Mouse (Mus musculus) thymus, adult 2 months (tissue): ENCODE data around the gene Mapre3.

Source experiments
- CTCF ChIP-seq: fragments of 200-500 bp; IDR thresholded peaks from 2 replicates; pipeline ENCODE4 v1.5.1; 2012; ENCODE audit warnings: mild to moderate bottlenecking, control low read depth, low read length, moderate library complexity, borderline replicate concordance; ENCODE audit not compliant: control insufficient read depth, poor library complexity, insufficient read depth; ENCODE audit errors: extremely low read depth
- POLR2A ChIP-seq: fragments of 200-500 bp; IDR thresholded peaks from 2 replicates; pipeline ENCODE4 v1.6.1; 2012; ENCODE audit warnings: mild to moderate bottlenecking, low read length, control low read depth, moderate library complexity; ENCODE audit not compliant: control insufficient read depth, poor library complexity, insufficient read depth; ENCODE audit errors: extremely low read depth

DNA sequence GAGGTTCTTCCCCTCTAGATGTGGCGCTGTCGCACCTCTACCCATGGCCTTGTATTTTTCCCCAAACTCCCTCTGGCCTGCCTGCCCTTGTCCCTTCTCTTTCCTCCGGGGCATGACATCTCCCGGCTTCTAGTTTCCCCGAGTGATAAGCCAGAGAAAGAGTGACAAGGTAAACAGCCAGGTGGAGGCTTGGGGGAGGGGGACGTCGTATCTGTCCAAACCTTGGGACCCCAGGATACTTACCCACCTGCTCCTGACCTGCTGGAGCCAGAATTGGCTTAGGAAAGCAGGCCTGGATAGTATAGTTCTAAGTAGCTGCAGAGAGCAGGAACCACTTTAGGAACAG, 652 bp downstream of the Mapre3 start:
- TF ChIP-seq CTCF (no peak), POLR2A (no peak)
